Mouse (Mus musculus): ENCODE results near the gene Slc22a23. TPM values are rescaled to one million over a fixed set of nuclear protein-coding genes. Genes with fewer than 3 reads are reported as not detected.

Gene Slc22a23
- polyA plus RNA-seq, 1 experiment from 2014 or later = 8.4 TPM

DNA sequence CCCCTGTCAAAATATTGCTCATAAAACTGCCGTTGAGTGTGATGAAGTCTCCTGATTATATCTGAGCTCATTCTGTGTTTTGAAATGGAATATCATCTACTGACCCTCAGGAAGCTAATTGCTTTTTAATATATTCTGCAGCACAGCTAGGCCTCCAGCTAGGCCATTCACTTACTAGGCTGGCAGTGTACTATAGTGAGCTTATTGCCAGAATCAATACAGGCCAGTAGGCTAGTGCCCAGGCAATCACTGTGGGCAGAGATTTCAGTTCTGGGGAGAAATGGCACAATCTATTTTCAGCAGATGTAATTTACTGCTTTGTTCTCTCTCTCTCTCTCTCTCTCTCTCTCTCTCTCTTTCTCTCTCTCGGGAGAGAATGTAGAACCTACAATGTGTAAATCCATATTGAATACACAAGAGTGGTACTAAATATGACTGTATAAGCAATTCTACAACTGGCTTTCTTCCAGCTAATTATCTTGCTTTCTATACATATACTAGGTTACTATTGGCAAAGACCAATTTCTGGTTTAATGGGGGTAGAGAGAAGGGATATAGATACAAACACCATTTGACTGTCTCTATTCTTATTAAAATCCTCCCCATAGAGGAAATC is 75.5 kb downstream of the Slc22a23 start:
- Histone ChIP-seq H3K27ac (no peak overlapping the region), H3K27me3 (ENCODE audit: insufficient read depth, poor library complexity, severe bottlenecking) (no peaks in the 10 kb centered on the region), H3K36me3 (peaks cover 8% of the 10 kb centered on the region), H3K9me3 (no peaks in the 10 kb centered on the region; the same call in 1 of the 2 replicates), H3K4me3 (no peak overlapping the region), H3K4me1 (replicated peaks) (peaks cover 36% of the 10 kb centered on the region)
- 83% methylated on average over 2 of the region's 2 CpGs for WGBS
- no peak for DNase-seq (ENCODE audit: low spot score)

DNA sequence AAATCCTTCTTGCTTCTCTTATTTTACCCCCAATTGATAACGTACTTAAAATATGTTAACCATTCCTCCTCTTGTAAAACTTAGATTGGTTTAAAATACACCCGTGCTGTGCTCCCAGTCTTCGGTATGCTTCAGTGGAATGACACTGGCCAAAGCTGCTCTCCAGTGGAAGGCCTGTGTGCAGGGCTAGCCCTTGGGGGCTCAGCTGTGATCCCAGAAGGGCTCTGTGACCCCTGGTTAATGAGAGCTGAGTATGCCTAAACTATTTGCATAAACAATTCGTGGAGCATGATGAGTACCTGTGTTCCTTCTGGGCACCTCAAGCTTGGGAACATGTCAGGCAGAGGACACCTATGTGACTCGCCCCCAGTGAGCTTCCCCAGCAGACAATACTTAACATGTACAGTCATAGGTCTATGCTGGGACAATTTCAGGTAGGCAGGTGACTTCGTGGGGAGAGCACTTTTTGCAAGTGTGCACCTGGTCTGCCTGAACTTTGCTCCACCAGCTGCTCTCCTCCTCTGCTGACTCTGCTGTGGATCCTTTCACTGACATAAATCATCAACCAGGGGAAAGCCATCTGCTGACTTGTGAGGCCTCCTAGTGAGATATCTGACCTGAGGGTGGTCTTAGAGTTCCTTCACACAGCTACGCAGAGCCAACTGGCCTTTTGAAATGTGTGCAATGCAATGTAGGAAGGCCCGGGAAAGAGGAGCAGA is 77.9 kb downstream of the Slc22a23 start:
- H3K9me3 ChIP-seq = no peaks in the 10 kb centered on the region
- WGBS = 86% methylated on average over 8 of the region's 8 CpGs
- H3K27ac ChIP-seq = no peak overlapping the region; the same call in 1 of the 2 replicates
- H3K4me3 ChIP-seq = no peak overlapping the region
- peaks cover 3% of the 10 kb centered on the region; the same call in 1 of the 2 replicates for H3K36me3 ChIP-seq
- H3K4me1 ChIP-seq (replicated peaks) = peaks cover 27% of the 10 kb centered on the region
- no peak for DNase-seq (ENCODE audit: low spot score)
- H3K27me3 ChIP-seq (ENCODE audit: insufficient read depth, poor library complexity, severe bottlenecking) = no peaks in the 10 kb centered on the region

DNA sequence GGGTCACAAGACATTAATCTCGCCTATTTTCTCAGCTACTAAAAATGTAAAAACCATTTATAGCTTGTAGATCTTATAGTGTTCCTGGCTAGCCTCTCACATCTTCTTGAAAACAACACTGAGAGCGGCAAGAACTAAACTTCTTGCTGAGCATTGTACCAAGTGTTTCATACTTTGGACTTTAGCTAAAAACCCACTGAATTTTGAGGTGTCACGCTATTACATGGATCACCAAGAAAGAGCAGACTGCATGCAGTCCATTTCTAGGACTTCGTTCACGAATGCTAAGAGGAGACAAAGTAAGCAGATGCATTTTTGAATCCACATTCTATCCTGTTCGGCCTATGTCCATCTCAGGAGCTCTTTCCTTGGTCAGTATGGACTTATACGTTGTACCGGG is 78.9 kb downstream of the Slc22a23 start:
- Histone ChIP-seq H3K36me3 (peaks cover 3% of the 10 kb centered on the region; the same call in 1 of the 2 replicates), H3K27ac (no peak overlapping the region), H3K9me3 (no peaks in the 10 kb centered on the region), H3K4me1 (replicated peaks) (peaks cover 17% of the 10 kb centered on the region), H3K27me3 (ENCODE audit: insufficient read depth, poor library complexity, severe bottlenecking) (no peaks in the 10 kb centered on the region), H3K4me3 (no peak overlapping the region)
- 93% methylated on average over 8 of the region's 8 CpGs for WGBS
- no peak for DNase-seq (ENCODE audit: low spot score)

DNA sequence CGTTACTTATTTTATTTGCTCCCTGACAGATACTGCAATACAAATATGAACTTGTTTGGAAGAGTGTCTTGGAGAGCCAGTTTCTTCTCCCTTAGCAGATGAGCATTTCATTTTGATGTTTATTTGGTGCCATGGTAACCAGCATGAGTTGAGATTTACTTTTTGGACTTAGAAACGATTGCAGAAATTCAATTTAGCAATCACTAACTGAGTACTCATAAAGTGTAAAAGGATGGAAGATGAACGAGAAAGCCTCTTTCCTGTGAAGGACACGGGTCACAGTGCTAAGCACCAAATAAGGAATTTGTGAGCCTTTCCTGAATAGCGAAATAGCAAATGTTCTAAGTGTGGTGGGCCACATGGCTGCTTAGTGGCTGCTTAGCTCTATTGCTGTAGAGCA is 79.4 kb downstream of the Slc22a23 start:
- H3K4me1 ChIP-seq (replicated peaks) = peaks cover 15% of the 10 kb centered on the region
- WGBS = 91% methylated on average over 5 of the region's 5 CpGs
- no peak overlapping the region for H3K4me3 ChIP-seq
- H3K36me3 ChIP-seq = peaks cover 3% of the 10 kb centered on the region; the same call in 1 of the 2 replicates
- no peaks in the 10 kb centered on the region for H3K9me3 ChIP-seq
- no peaks in the 10 kb centered on the region for H3K27me3 ChIP-seq (ENCODE audit: insufficient read depth, poor library complexity, severe bottlenecking)
- no peak overlapping the region for H3K27ac ChIP-seq
- DNase-seq (ENCODE audit: low spot score) = no peak

DNA sequence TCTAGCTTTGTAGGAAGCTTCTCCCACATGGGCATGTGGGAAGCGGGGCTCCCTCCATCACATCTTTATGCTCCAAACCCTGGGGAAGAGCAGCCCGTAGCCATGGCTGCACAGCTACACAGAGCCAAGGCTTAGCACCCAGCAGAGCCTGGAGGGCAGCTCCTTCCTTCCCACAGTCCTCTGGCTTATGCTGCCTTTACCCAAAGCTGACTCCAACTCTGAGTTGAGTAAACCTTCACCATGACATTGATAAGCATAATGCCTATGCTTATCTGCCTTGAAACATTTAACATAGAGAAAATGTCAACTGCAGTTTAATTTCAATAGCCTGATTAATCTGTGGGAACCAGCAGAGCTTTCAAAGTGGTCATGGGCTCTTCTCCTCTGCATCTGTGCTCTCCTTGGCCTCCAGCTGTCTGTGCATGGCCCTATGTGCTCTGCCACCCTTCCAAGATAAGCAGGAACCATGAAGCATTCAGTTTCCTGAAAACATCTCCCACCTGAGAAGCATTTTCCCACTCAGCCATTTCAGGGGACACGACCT is 79.9 kb downstream of the Slc22a23 start:
- Histone ChIP-seq H3K36me3 (peaks cover 3% of the 10 kb centered on the region; the same call in 1 of the 2 replicates), H3K27ac (no peak overlapping the region), H3K27me3 (ENCODE audit: insufficient read depth, poor library complexity, severe bottlenecking) (no peaks in the 10 kb centered on the region), H3K4me1 (replicated peaks) (peaks cover 15% of the 10 kb centered on the region), H3K9me3 (no peaks in the 10 kb centered on the region), H3K4me3 (no peak overlapping the region)
- no peak for DNase-seq (ENCODE audit: low spot score)
- WGBS = 89% methylated on average over 3 of the region's 3 CpGs

DNA sequence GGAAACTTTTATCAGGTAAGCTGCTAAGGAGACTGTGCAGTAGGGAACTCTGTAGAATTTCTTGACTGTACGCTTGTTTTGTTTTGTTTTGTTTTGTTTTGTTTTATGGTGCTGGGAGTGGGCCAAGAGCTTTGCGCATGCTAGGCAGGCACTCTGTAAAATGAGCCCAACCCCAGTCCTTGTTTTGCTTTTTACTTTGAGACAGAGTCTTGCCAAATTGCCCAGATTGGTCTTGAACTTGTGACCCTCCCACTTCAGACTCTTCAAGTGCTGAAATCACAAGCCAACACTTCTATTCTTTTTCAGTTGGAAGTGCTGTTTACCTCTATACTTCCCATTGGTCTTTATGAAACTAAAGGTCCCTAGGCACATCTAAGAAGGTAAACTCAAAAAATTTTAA is 80.5 kb downstream of the Slc22a23 start:
- Histone ChIP-seq H3K27ac (no peak overlapping the region), H3K4me3 (no peak overlapping the region), H3K4me1 (replicated peaks) (peaks cover 13% of the 10 kb centered on the region), H3K9me3 (no peaks in the 10 kb centered on the region), H3K27me3 (ENCODE audit: insufficient read depth, poor library complexity, severe bottlenecking) (no peaks in the 10 kb centered on the region), H3K36me3 (peaks cover 7% of the 10 kb centered on the region; the same call in 1 of the 2 replicates)
- no peak for DNase-seq (ENCODE audit: low spot score)
- 96% methylated on average over 2 of the region's 2 CpGs for WGBS

DNA sequence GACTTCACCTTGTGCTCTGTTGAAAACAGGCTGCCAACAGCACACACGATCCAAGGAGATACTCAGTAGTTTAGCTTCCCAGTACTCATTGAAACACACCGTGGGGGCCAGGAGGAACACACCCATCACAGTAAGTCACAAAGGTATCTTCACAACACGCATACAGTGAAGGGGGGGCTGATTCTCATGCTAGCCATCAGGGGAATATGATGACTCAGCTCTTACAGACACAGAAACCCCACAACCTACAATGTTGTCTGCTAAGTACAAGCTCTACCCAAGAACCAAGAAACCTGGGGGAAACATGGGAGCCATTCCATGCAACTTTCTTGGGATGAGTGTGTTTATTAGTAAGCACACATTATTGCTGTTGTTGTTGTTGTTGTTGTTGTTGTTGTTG is 86.2 kb downstream of the Slc22a23 start:
- Histone ChIP-seq H3K36me3 (0 out of 2 replicates have a peak, but pooled peaks cover 10% of the 10 kb centered on the region), H3K9me3 (no peaks in the 10 kb centered on the region), H3K4me1 (replicated peaks) (peaks cover 29% of the 10 kb centered on the region), H3K27me3 (ENCODE audit: insufficient read depth, poor library complexity, severe bottlenecking) (no peaks in the 10 kb centered on the region), H3K27ac (no peak overlapping the region), H3K4me3 (no peak overlapping the region)
- DNase-seq (ENCODE audit: low spot score) = no peak
- WGBS = 92% methylated on average over 3 of the region's 3 CpGs

DNA sequence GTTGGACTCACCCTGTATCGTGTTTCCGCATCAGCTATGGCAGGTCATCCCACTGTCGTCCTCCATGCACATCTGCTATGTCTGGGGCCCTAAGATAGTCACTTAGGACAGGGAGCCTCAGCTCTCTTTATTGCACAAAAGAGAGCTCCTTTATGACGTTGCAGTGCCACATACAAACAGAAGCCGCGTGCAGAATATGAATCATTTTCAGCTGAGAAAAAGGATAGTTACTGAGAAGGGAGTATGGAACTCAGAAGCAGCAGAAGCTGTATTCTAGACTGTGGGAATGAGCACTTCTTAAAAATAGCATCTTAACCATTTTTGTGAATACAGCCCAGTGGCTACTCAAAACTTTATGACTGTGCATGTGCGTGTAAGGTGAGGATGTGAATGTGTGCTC is 87.8 kb downstream of the Slc22a23 start:
- Histone ChIP-seq H3K4me1 (replicated peaks) (peaks cover 31% of the 10 kb centered on the region), H3K4me3 (no peak overlapping the region), H3K27me3 (ENCODE audit: insufficient read depth, poor library complexity, severe bottlenecking) (no peaks in the 10 kb centered on the region), H3K36me3 (0 out of 2 replicates have a peak, but pooled peaks cover 19% of the 10 kb centered on the region), H3K27ac (no peak overlapping the region), H3K9me3 (no peaks in the 10 kb centered on the region)
- no peak for DNase-seq (ENCODE audit: low spot score)
- 87% methylated on average over 7 of the region's 7 CpGs for WGBS

DNA sequence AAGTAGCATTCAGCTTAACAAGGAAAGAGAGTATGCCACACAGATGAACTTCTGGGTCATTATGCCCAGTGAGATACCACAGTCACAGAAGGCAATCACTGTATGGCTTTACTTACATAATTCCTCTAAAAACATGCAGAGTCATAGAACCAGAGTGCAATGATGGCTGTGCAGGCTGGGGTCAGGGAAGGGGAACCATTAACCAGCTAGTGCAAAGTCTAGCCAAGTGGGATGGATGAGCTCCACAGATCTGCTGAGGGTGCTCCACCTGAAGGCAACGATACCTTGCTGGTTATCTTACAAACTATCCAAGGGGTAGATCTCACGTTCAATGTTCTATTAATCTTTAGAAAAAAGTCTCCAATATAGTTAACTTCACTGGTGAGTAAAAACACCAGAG is 88.3 kb downstream of the Slc22a23 start:
- DNase-seq (ENCODE audit: low spot score) = no peak
- WGBS = 100% methylated on average over 2 of the region's 2 CpGs
- H3K27me3 ChIP-seq (ENCODE audit: insufficient read depth, poor library complexity, severe bottlenecking) = no peaks in the 10 kb centered on the region
- H3K36me3 ChIP-seq = 0 out of 2 replicates have a peak, but pooled peaks cover 22% of the 10 kb centered on the region
- no peak overlapping the region for H3K4me3 ChIP-seq
- no peaks in the 10 kb centered on the region for H3K9me3 ChIP-seq
- peaks cover 31% of the 10 kb centered on the region for H3K4me1 ChIP-seq (replicated peaks)
- H3K27ac ChIP-seq = no peak overlapping the region

DNA sequence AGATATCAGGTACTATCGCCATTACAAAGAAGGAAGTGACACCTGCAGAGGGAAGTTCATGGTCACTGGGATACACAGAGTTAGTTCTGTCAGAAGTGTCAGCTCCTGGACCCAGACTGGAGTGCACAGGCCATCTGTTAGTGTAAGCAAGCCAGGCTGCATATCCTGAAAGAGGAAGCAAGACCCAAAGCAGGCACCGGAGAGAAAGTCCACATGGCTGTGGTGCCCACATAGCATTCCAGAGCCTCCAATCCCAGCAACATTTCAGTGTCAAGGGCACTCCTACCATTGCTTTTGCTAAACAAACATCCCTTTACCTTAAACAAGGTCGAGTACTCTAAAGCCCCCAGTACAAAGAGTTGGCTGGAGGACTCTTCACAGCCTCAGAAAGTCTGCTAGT is 89.7 kb downstream of the Slc22a23 start:
- no peak for DNase-seq (ENCODE audit: low spot score)
- H3K36me3 ChIP-seq = 0 out of 2 replicates have a peak, but pooled peaks cover 22% of the 10 kb centered on the region
- H3K9me3 ChIP-seq = no peaks in the 10 kb centered on the region
- 83% methylated on average over 3 of the region's 3 CpGs for WGBS
- 0 out of 2 replicates have a peak overlapping the region, but pooled peaks have one; percentile 4 for H3K27ac ChIP-seq
- H3K27me3 ChIP-seq (ENCODE audit: insufficient read depth, poor library complexity, severe bottlenecking) = no peaks in the 10 kb centered on the region
- peaks cover 39% of the 10 kb centered on the region for H3K4me1 ChIP-seq (replicated peaks)
- no peak overlapping the region for H3K4me3 ChIP-seq

DNA sequence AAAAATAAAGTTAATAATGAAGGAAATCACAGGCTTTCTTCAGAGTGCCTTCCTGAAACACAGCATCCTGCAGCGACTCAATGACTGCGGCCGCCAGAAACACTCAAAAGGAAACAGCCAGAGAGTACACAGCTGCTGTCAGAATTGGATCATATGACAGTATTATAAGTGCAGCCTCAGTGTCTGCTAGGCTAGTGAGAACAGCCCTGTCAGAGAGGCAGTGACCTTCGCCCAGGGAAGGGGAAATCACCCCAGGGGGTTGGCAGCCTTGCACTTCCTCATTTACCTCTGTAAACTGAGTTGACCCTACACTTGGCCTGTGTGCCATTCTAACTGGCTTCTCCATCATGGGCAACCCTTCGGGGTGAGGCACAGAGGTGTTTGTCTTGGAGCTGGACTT is 90.3 kb downstream of the Slc22a23 start:
- Histone ChIP-seq H3K4me3 (no peak overlapping the region), H3K27me3 (ENCODE audit: insufficient read depth, poor library complexity, severe bottlenecking) (no peaks in the 10 kb centered on the region), H3K36me3 (0 out of 2 replicates have a peak, but pooled peaks cover 20% of the 10 kb centered on the region), H3K27ac (0 out of 2 replicates have a peak overlapping the region, but pooled peaks have one; percentile 64), H3K9me3 (no peaks in the 10 kb centered on the region), H3K4me1 (replicated peaks) (peaks cover 45% of the 10 kb centered on the region)
- no peak for DNase-seq (ENCODE audit: low spot score)
- 66% methylated on average over 5 of the region's 5 CpGs for WGBS

DNA sequence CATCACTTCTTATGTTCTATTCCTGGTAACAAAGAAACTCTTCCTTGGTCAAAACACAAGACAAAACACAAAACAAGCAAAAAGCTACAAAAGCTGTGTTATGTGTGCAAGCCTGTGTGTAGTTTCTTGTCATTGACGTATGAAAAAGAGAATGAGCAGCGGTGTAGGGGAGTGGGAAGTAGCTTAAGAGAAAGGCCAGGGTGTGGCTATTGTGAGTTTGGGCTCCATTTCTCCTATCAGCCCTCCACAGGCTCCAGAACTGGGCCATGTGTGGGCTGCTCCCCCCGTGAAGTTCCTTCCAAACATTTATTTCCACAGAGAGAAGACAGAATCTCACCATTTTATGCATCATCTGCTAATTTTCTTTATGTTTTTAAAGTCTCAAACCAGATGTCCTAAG is 91.2 kb downstream of the Slc22a23 start:
- WGBS = 89% methylated on average over 3 of the region's 3 CpGs

More for the DNA sequence above, 91.2 kb downstream of the Slc22a23 start:
- H3K27me3 ChIP-seq (ENCODE audit: insufficient read depth, poor library complexity, severe bottlenecking) = no peaks in the 10 kb centered on the region
- H3K4me3 ChIP-seq = no peak overlapping the region
- no peak for DNase-seq (ENCODE audit: low spot score)
- H3K36me3 ChIP-seq = 0 out of 2 replicates have a peak, but pooled peaks cover 18% of the 10 kb centered on the region
- H3K27ac ChIP-seq = peak overlapping the region; percentile 64
- no peaks in the 10 kb centered on the region for H3K9me3 ChIP-seq
- H3K4me1 ChIP-seq (replicated peaks) = peaks cover 54% of the 10 kb centered on the region
